Mouse (Mus musculus) gastrocnemius, postnatal 36 days (tissue): ENCODE measurements around the gene Atp5g1. TPM values are rescaled to one million over a fixed set of nuclear protein-coding genes. Genes with fewer than 3 reads are reported as not detected.

ENCODE experiments used
- DNase-seq, 2 experiments: peaks; one replicate each; pipeline ENCODE4 v3.0.0; 2022
- intact Hi-C: fragments of 180-260 bp; cut with DNase I; formaldehyde crosslinking; loops from one replicate; pipeline ENCODE4 v1.15.1; 2025
- total RNA-seq, 2 experiments: library from RNA; stranded (reverse); gene quantifications; 2 replicates each; pipeline ENCODE4 v1.2.3; 2021

The Atp5g1 gene
- total RNA-seq, 2 experiments from 2014 or later = 1,399 to 1,465 TPM

DNA sequence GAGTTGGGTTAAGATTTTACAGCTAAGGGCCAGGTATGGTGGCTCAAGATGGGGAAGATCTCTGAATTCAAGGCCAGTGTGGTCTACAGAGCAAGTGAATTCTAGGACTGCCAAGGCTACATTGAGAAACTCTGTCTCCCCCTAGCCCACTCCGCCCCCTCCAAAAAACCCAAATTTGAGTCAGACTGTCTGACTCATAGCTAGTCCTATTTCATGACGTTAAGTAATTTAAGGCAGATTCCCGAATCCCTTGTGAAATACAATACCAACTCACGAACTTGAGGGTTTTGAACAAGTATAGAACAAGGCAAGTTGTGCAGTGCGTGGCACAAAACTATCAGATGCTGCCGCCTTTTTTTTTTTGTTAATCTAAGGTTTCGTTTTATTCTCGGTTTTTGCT is 41.4 kb downstream of the Atp5g1 start:
- intact Hi-C loops = no loop called here
- no peak for DNase-seq

- intact Hi-C loops = no loop called here
- no peak for DNase-seq
Observed at GRCm38 (mm10) chr11:96033264-96033663, 42.2 kb downstream of the Atp5g1 start.

DNA sequence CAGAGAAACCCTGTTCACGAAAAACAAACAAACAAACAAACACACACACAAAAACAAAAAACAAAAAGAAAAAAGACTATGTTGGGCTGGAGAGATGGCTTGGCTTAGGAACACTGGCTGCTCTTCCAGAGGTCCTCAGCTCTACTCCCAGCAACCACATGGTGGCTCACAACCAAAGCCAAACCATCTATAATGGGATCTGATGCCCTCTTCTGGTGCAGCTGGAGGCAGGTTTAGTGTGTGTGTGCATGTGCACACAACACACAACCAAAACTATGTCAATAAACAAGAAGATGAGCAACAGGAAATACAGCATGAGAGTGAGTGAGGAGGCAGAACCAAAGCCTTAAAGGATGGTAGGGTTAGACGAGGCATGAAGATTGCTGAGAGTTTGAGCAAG is 43.8 kb downstream of the Atp5g1 start:
- no peak for DNase-seq
- intact Hi-C loops = no loop called here

DNA sequence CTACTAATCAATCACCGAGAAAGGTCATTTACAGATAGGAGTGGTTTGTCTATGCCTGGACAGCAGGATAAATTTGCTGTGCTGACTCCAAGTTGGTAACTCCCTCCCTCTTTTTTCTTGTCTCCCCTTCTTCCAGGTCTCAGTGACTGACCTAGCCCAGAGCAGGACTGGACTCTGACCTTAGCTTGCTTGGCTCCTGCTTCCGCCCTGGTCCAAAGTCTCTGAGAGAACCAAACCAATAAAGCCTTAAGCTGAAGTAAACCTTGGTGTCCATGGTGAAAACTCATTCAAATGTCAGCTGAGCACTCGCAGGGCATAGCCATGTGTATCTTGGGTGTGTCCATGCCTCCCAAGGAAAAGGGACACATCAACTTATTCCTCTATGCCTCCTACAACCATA is 44.9 kb downstream of the Atp5g1 start:
- no peak for DNase-seq
- intact Hi-C loops = no loop called here

GRCm38 (mm10) chr11:96028130-96028529 is 47.3 kb downstream of the Atp5g1 start:
- intact Hi-C loops = no loop called here
- DNase-seq = no peak

- intact Hi-C loops = no loop called here
- no peak for DNase-seq
Observed at GRCm38 (mm10) chr11:96020622-96021021, 54.8 kb downstream of the Atp5g1 start.

Other genes with a start within 250 kb of the Atp5g1 start
- 1 to 10 TPM; 4.2 to 5.5 TPM for gene Gngt2, start 238.5 kb downstream of the Atp5g1 start, total RNA-seq
- 1 to 10 TPM; 2.8 to 3.6 TPM for gene Abi3, start 233.2 kb downstream of the Atp5g1 start, total RNA-seq
- gene B4galnt2, start 160.8 kb downstream of the Atp5g1 start, total RNA-seq = not detected
- gene Igf2bp1, start 69.7 kb downstream of the Atp5g1 start, total RNA-seq = not detected
- gene Gip, start 51.1 kb downstream of the Atp5g1 start, total RNA-seq = not detected
- gene Snf8, start 40.8 kb downstream of the Atp5g1 start, total RNA-seq = 10 to 100 TPM; 26.5 to 30.1 TPM
- gene Ube2z, start 10.3 kb downstream of the Atp5g1 start, total RNA-seq = 10 to 100 TPM; 14.5 to 15.4 TPM
- not detected for gene Calcoco2, start 36.3 kb upstream of the Atp5g1 start, total RNA-seq
- gene Ttll6, start 58.1 kb upstream of the Atp5g1 start, total RNA-seq = not detected
- not detected for gene Hoxb13, start 118.6 kb upstream of the Atp5g1 start, total RNA-seq
- under 1 TPM in 1 of 2 experiments, not detected in 1; 0.10 TPM for gene Hoxb9, start 195.8 kb upstream of the Atp5g1 start, total RNA-seq
- gene Hoxb8, start 206.2 kb upstream of the Atp5g1 start, total RNA-seq = under 1 TPM; 0.15 TPM
- under 1 TPM; 0.39 to 0.41 TPM for gene Hoxb7, start 211.0 kb upstream of the Atp5g1 start, total RNA-seq
- under 1 TPM; 0.38 to 0.54 TPM for gene Hoxb6, start 216.8 kb upstream of the Atp5g1 start, total RNA-seq
- gene Hoxb5, start 227.7 kb upstream of the Atp5g1 start, total RNA-seq = under 1 TPM; 0.52 to 0.61 TPM
- under 1 TPM; 0.23 to 0.54 TPM for gene Hoxb4, start 242.6 kb upstream of the Atp5g1 start, total RNA-seq
- gene Hoxb3, start 247.7 kb upstream of the Atp5g1 start, total RNA-seq = under 1 TPM; 0.38 to 0.54 TPM